Mouse (Mus musculus): ENCODE results near the gene Shld2. TPM values are rescaled to one million over a fixed set of nuclear protein-coding genes. Genes with fewer than 3 reads are reported as not detected.

Gene Shld2
- polyA plus RNA-seq, 1 experiment from 2014 or later: 9.8 TPM

DNA sequence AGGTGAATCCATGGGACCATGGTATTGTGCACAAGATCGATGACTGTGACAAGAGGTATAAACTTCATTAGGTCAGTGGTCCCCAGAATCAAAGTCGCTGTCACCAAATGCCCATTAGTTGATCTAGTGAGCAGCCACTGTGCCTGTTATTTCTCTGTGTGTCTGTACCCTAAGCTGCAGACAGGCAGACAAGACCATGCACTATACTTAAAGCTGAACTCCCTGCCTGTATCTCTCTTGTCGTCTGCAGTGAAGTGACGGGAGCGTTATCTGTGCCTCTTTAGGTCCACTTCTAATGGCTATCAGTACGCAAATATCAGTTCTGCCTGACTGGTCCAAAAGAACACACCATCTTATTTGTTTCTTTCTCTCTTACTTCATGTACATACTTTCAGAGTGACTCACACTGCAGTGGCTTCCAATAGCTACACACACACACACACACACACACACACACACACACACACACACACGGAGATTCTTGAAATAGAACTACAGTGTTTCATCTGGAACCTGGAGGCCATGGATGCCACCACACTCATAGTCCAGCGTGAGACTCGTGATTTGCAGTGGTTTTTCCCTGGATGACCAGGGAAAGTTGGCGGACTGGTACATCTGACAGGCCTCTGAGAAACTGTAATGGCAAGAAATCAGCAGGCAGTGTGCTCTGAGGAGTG is 81.3 kb downstream of the Shld2 start:
- Histone ChIP-seq H3K4me1 (ENCODE audit: control insufficient read depth, insufficient read depth, low read length) (no peaks in the 10 kb centered on the region), H3K27ac (replicated peaks; ENCODE audit: low read depth, low read length) (no peak overlapping the region), H3K9ac (ENCODE audit: low read depth, low read length) (no peak overlapping the region), H3K4me2 (ENCODE audit: low read depth, low read length) (no peak overlapping the region), H3K36me3 (ENCODE audit: control insufficient read depth, insufficient read depth, low read length) (no peaks in the 10 kb centered on the region), H3K27me3 (replicated peaks; ENCODE audit: control insufficient read depth, insufficient read depth, low read length) (no peaks in the 10 kb centered on the region), H3K4me3 (ENCODE audit: low read depth, low read length) (no peak overlapping the region), H3K9me3 (ENCODE audit: control insufficient read depth, low read length) (no peaks in the 10 kb centered on the region)
- WGBS: 83% methylated on average over 10 of the region's 10 CpGs
- no peak for DNase-seq (ENCODE audit: low spot score)
- no peak for ATAC-seq (ENCODE audit: low read depth)

DNA sequence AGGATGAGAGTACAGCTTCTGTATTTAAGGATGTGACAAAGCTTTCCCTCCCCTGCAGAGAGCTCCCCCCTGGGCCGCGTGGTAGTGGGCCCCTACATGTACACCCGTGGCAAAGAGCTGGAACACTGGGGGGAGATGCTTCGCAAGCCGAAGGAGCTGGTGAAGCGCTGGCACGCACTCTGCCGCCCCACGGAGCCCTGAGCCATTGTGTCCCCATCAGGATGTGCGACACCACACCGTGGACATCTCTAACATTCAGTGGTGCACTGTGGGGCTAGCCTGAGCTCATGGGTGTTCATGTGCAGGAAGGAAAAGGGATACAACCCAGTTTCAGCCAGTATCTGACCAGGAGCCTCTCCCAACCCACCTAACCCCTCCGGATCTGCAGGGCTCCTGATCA is 82.3 kb downstream of the Shld2 start:
- Histone ChIP-seq H3K9me3 (ENCODE audit: control insufficient read depth, low read length) (no peaks in the 10 kb centered on the region), H3K4me3 (ENCODE audit: low read depth, low read length) (no peak overlapping the region), H3K27me3 (replicated peaks; ENCODE audit: control insufficient read depth, insufficient read depth, low read length) (no peaks in the 10 kb centered on the region), H3K4me1 (ENCODE audit: control insufficient read depth, insufficient read depth, low read length) (no peaks in the 10 kb centered on the region), H3K27ac (replicated peaks; ENCODE audit: low read depth, low read length) (no peak overlapping the region), H3K9ac (ENCODE audit: low read depth, low read length) (no peak overlapping the region), H3K4me2 (ENCODE audit: low read depth, low read length) (no peak overlapping the region), H3K36me3 (ENCODE audit: control insufficient read depth, insufficient read depth, low read length) (no peaks in the 10 kb centered on the region)
- 77% methylated on average over 12 of the region's 12 CpGs for WGBS
- ATAC-seq (ENCODE audit: low read depth) (no peak), DNase-seq (ENCODE audit: low spot score) (no peak)

DNA sequence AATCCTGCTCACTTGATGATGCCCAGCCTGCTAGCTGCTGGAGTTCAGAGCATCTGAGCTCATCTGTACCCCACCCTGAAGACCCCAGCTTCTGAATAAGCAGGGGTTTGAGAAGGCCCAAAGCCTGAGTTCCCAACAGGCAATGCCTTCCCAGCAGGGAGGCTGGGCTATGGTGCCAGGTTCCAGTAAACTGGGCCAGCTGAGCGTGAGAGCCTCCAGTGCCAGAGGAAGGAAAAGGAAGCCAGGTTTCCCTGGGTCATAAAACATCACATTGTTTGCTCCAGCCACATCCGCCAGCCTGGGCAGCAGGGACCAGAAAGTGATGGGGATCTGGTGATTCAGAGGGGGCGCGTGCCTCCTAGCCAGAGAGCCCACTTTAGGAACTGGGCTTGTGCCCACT is 83.7 kb downstream of the Shld2 start:
- H3K27me3 ChIP-seq (replicated peaks; ENCODE audit: control insufficient read depth, insufficient read depth, low read length): no peaks in the 10 kb centered on the region
- 86% methylated on average over 4 of the region's 4 CpGs for WGBS
- H3K4me3 ChIP-seq (ENCODE audit: low read depth, low read length): no peak overlapping the region
- no peaks in the 10 kb centered on the region for H3K4me1 ChIP-seq (ENCODE audit: control insufficient read depth, insufficient read depth, low read length)
- H3K9ac ChIP-seq (ENCODE audit: low read depth, low read length): no peak overlapping the region
- DNase-seq (ENCODE audit: low spot score): no peak
- no peak overlapping the region for H3K4me2 ChIP-seq (ENCODE audit: low read depth, low read length)
- no peak for ATAC-seq (ENCODE audit: low read depth)
- no peak overlapping the region for H3K27ac ChIP-seq (replicated peaks; ENCODE audit: low read depth, low read length)
- H3K36me3 ChIP-seq (ENCODE audit: control insufficient read depth, insufficient read depth, low read length): no peaks in the 10 kb centered on the region
- no peaks in the 10 kb centered on the region for H3K9me3 ChIP-seq (ENCODE audit: control insufficient read depth, low read length)

DNA sequence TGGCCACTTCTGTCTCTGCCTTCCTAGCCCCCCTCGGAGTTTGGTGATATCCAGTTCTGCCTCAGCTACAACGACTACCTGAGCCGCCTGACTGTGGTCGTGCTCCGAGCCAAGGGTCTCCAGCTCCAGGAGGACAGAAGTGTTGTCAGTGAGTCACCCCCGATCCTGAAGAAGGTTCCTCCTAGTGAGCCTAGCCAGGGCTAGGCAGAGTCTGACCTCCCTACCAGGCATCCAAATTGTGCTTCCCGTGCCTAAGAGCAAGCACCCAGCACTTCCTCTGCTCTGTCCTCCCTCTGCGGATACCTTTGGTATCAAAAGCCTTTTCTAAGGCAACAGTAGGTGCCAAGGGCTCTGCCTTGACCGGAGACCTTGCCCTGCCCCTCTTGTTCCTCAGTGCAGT is 84.3 kb downstream of the Shld2 start:
- ATAC-seq (ENCODE audit: low read depth): no peak
- WGBS: 86% methylated on average over 9 of the region's 9 CpGs
- no peaks in the 10 kb centered on the region for H3K9me3 ChIP-seq (ENCODE audit: control insufficient read depth, low read length)

DNA sequence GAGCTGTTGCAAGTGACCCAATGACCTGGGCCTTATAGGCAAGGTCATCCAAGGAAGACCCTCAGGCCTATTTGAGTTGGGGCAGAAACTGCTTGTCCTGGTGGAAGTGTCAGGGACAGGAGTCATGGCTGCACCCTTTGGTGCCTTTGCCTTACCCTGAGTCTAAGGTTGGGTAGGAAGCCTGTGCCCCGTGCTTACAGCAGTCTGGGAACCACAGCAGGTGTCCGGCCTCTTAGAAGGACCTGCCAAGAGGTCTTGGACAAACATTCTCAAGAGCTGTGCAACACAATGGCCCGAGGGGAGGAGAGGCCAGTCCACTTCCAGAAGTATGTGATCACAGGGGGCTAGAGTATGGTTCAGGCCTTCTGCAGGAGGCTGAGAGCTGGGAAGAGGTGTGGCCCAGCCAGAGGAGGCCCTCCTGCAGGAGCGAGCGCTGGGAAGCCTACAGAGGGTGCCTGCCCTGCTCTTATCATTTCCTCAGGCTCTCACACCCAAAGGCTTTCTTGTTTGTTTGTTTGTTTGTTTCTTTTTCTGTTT is 86.9 kb downstream of the Shld2 start:
- no peak for ATAC-seq (ENCODE audit: low read depth)
- Histone ChIP-seq H3K9ac (ENCODE audit: low read depth, low read length) (no peak overlapping the region), H3K27me3 (replicated peaks; ENCODE audit: control insufficient read depth, insufficient read depth, low read length) (peaks cover 26% of the 10 kb centered on the region), H3K27ac (replicated peaks; ENCODE audit: low read depth, low read length) (no peak overlapping the region), H3K4me2 (ENCODE audit: low read depth, low read length) (no peak overlapping the region), H3K4me3 (ENCODE audit: low read depth, low read length) (no peak overlapping the region), H3K9me3 (ENCODE audit: control insufficient read depth, low read length) (no peaks in the 10 kb centered on the region), H3K4me1 (ENCODE audit: control insufficient read depth, insufficient read depth, low read length) (no peaks in the 10 kb centered on the region), H3K36me3 (ENCODE audit: control insufficient read depth, insufficient read depth, low read length) (no peaks in the 10 kb centered on the region)
- DNase-seq (ENCODE audit: low spot score): no peak
- 71% methylated on average over 5 of the region's 5 CpGs for WGBS

More for the DNA sequence above, 84.3 kb downstream of the Shld2 start:
- DNase-seq (ENCODE audit: low spot score): no peak
- Histone ChIP-seq H3K27me3 (replicated peaks; ENCODE audit: control insufficient read depth, insufficient read depth, low read length) (peaks cover 2% of the 10 kb centered on the region), H3K4me3 (ENCODE audit: low read depth, low read length) (no peak overlapping the region), H3K27ac (replicated peaks; ENCODE audit: low read depth, low read length) (no peak overlapping the region), H3K9ac (ENCODE audit: low read depth, low read length) (no peak overlapping the region), H3K36me3 (ENCODE audit: control insufficient read depth, insufficient read depth, low read length) (no peaks in the 10 kb centered on the region), H3K4me1 (ENCODE audit: control insufficient read depth, insufficient read depth, low read length) (no peaks in the 10 kb centered on the region), H3K4me2 (ENCODE audit: low read depth, low read length) (no peak overlapping the region)

DNA sequence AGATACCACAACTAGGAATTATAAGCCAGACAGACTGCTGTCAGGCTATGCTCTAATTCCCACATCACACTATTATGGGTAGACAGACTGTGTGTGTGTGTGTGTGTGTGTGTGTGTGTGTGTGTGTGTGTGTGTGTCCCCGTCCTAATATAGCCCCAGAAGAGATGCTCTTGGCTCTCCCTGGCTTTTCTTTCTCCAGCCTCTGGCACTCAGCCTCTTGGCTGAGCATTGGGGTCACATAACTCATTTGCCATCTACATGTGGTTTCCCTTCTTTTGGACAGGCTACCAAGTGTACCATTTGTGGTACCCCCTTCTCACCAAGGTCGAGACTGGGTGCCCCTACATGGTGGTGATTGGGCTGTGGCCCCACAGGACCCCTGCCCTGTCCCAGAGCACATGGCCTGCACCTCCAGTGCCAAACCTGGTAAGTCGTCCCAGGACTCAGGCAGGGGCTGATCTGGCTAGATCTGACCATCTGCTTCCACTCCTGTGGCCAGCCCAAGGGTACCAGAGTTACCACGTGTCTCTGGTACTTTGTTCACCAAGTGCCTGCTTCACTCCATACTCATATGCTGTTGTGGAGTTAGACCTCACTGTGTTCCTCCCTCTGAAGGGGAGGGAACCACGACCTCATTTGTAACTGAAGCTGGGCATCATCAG is 88.7 kb downstream of the Shld2 start:
- no peak for ATAC-seq (ENCODE audit: low read depth)
- H3K9me3 ChIP-seq (ENCODE audit: control insufficient read depth, low read length): no peaks in the 10 kb centered on the region
- no peak overlapping the region for H3K4me3 ChIP-seq (ENCODE audit: low read depth, low read length)
- DNase-seq (ENCODE audit: low spot score): no peak
- H3K27ac ChIP-seq (replicated peaks; ENCODE audit: low read depth, low read length): no peak overlapping the region
- H3K9ac ChIP-seq (ENCODE audit: low read depth, low read length): no peak overlapping the region
- H3K4me2 ChIP-seq (ENCODE audit: low read depth, low read length): no peak overlapping the region
- peaks cover 26% of the 10 kb centered on the region for H3K27me3 ChIP-seq (replicated peaks; ENCODE audit: control insufficient read depth, insufficient read depth, low read length)
- no peaks in the 10 kb centered on the region for H3K36me3 ChIP-seq (ENCODE audit: control insufficient read depth, insufficient read depth, low read length)
- WGBS: 58% methylated on average over 5 of the region's 5 CpGs
- H3K4me1 ChIP-seq (ENCODE audit: control insufficient read depth, insufficient read depth, low read length): no peaks in the 10 kb centered on the region

DNA sequence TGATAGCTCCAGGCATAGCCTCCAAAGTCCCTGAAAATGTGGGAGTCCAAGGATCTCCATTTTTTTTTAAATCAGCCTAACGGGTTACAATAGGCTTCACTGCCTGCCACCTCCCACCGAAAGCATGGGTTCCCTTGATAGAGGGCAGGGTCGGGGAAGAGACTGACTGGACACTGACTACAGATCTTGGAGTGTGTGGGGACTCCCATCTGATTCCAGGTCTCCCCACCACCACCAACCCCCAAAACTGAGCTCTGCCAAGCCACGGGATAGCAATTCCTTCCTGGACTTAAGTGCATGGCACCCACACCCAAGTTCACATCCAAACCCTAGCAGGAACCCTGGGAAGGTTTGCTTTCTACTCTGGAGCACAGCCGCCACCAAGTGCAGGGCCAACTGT is 89.9 kb downstream of the Shld2 start:
- DNase-seq (ENCODE audit: low spot score) (no peak), ATAC-seq (ENCODE audit: low read depth) (no peak)
- no peaks in the 10 kb centered on the region for H3K36me3 ChIP-seq (ENCODE audit: control insufficient read depth, insufficient read depth, low read length)
- WGBS: 70% methylated on average over 5 of the region's 5 CpGs
- H3K9me3 ChIP-seq (ENCODE audit: control insufficient read depth, low read length): no peaks in the 10 kb centered on the region
- H3K27ac ChIP-seq (replicated peaks; ENCODE audit: low read depth, low read length): no peak overlapping the region
- H3K27me3 ChIP-seq (replicated peaks; ENCODE audit: control insufficient read depth, insufficient read depth, low read length): peaks cover 26% of the 10 kb centered on the region
- H3K4me2 ChIP-seq (ENCODE audit: low read depth, low read length): no peak overlapping the region
- H3K9ac ChIP-seq (ENCODE audit: low read depth, low read length): no peak overlapping the region
- peaks cover 5% of the 10 kb centered on the region; the same call in 1 of the 2 replicates for H3K4me1 ChIP-seq (ENCODE audit: control insufficient read depth, insufficient read depth, low read length)
- no peak overlapping the region; the same call in 1 of the 2 replicates for H3K4me3 ChIP-seq (ENCODE audit: low read depth, low read length)

DNA sequence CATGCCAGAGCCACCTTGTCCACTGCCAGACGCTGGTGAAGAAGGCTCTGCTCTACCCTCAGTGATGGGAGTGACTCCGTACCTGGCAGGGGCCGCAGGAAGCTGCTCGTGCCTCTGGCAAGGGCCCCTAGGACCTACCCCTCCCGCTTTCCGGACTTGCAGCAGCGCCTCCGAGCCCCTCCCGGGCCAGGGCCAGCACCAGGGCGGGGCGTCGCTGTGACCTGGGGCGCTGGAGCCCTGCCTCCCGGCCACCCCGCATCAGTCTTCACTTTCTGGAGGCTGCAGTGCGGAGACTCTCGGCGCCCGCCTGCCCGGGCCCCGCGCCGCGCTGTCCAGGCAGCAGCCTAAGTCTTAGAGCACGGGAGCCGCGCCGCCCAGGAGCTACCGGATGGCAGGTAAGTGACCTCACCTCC is 90.5 kb downstream of the Shld2 start:
- Histone ChIP-seq H3K9ac (ENCODE audit: low read depth, low read length) (no peak overlapping the region), H3K4me3 (ENCODE audit: low read depth, low read length) (peak overlapping the region; percentile 27), H3K9me3 (ENCODE audit: control insufficient read depth, low read length) (no peaks in the 10 kb centered on the region), H3K27ac (replicated peaks; ENCODE audit: low read depth, low read length) (no peak overlapping the region), H3K4me2 (ENCODE audit: low read depth, low read length) (peak overlapping the region; percentile 50), H3K4me1 (ENCODE audit: control insufficient read depth, insufficient read depth, low read length) (peaks cover 5% of the 10 kb centered on the region; the same call in 1 of the 2 replicates), H3K36me3 (ENCODE audit: control insufficient read depth, insufficient read depth, low read length) (no peaks in the 10 kb centered on the region), H3K27me3 (replicated peaks; ENCODE audit: control insufficient read depth, insufficient read depth, low read length) (peaks cover 26% of the 10 kb centered on the region)
- DNase-seq (ENCODE audit: low spot score) (no peak), ATAC-seq (ENCODE audit: low read depth) (no peak)
- WGBS: 4% methylated on average over 23 of the region's 29 CpGs

Data from embryonic facial prominence, embryonic 14.5 days (tissue).